Mouse (Mus musculus) forelimb bud, embryonic 11.5 days (tissue): Measurements from ENCODE around the gene Lsm4.

ENCODE experiments used
- DNase-seq: peaks from one replicate; pipeline ENCODE4 v3.0.0-alpha.2; 2012; ENCODE audit warnings: low read depth, low spot score

Gene Lsm4

DNA sequence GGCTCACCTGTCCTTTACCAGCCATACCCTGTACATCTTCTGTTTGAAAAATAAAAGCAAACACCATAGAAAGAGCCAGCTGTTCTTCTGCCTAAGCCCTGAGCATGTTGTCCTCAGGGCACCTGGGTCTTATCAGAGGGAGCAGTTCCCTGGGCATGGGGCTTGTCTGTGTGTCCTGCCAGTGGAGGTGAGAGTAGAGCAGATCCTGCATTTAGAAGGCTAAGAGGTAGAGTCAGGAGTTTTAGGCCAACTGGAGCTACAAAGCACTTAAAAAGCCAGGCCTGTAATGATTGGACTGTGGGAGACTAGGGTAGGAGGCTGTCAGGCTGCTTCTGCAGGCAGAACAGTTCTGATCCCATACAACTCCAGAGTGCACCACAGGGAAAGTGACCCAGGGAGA lies 5.6 kb downstream of the Lsm4 start:
- no peak for DNase-seq

- DNase-seq = no peak
These were observed 6.4 kb downstream of the Lsm4 start for GRCm38 (mm10) chr8:70679404-70679803.

DNA sequence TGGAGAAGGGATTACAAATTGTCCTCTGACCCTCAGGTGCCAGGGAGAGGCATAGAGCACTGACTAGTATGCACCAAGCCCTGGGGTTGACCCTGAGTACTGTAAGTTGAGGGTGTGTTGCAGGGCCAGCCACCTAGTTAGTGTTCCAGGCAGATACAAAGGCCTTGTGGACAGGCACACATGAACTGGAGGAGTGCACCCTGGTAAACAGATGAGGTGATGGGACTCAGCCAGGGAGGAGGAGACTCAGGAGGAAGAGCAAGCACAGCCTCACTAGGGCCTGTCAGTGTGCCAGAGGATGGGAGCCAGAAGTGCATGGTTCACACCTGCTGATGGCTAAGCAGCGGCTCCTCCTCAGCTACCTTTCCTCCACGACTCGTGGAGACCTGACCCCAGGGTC lies 7.0 kb downstream of the Lsm4 start:
- DNase-seq = no peak

DNA sequence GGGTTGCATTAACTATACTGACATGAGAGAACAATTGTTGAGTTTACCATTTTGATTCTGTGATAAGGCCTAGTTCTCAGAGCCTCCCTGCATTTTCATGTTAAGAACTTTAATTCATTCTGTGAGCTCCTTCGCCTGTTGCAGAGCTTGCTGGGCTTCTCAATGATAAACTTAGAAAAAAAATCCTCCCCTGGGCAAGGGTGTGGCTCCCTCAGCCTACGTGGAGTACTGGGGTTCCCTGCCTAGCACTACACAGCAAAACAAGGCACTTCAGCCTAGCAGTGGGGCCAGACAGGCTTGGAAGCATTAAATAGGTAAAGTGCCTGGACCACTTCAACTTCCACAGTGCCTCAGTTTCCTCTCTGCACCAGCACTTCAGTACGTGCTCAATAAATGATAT lies 8.4 kb downstream of the Lsm4 start:
- no peak for DNase-seq

- peak; percentile 28 for DNase-seq
These were observed 9.1 kb downstream of the Lsm4 start for GRCm38 (mm10) chr8:70682193-70682592.

- DNase-seq = no peak
These were observed 9.6 kb downstream of the Lsm4 start for GRCm38 (mm10) chr8:70682692-70683091.

- no peak for DNase-seq
These were observed 11.2 kb downstream of the Lsm4 start for GRCm38 (mm10) chr8:70684291-70684690.

GRCm38 (mm10) chr8:70687576-70687975 lies 14.5 kb downstream of the Lsm4 start:
- DNase-seq = no peak

- DNase-seq = no peak
These were observed 15.1 kb downstream of the Lsm4 start for GRCm38 (mm10) chr8:70688136-70688535.

DNA sequence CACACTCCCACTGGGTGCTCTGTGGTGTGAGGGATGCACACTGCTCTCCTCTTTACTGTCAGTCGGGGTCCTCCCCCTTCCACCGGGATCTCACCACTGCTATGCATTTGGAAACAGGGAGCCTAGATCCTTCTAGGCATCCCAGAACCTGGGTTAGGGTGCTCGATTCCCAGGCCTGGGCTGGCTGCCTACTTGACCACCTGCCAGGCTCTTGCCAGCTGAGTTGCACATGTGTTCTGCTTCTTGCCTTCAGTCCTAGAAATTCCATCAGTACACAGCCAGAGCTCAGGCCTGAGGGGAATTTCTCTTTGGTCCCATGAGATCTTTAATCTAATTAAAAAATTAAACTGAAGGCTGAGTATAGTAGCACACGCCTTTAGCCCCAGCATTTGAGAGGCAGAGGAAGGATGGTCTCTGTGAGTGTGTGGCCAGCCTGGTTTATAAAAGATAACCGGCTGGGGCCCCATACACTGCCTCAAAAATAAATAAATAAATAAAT lies 16.9 kb downstream of the Lsm4 start:
- DNase-seq = no peak

DNA sequence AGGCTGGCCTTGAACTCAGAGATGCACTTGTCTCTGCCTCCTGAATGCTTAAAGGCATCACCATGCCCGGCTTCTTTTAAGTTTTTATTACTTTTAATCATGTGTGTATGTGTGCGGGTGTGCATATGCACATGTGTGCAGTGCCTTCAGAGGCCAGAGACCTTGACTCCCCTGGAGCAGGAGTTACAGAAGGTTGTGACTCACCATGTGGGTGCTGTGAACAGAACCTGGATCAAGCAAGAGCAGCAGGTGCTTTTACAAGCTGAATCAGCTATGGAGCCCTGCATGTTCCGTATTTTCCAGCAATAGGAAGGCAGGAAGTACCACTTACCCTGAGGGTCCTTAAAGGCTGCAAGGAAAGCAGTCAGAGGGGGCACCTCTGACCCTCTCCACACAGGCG lies 18.2 kb downstream of the Lsm4 start:
- no peak for DNase-seq

DNA sequence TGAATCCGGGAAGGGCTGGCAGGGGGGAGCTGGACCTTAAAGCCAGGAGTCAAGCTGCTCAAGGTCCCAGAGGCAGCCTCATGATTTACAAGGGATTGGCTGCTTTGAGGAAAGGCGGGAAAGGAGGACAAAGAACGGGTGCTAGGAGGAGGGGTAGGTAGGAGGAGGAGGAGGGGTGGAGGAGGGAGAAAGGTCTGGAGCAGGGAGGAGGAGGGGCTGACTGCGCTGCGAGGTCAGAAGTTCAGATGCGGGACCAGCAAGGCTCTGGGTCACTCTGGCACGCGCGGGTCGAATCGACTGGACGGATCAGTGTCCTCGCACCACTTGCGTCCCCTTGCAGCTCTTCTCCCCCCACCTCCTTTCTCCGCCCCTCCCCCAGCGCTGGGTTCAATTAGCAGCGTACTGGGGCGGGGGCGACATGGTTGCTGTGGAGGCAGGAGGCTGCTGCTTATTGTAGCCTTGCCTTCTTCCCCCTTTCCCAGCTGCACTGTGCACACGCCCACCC lies 18.7 kb downstream of the Lsm4 start:
- peak; percentile 94 for DNase-seq

- no peak for DNase-seq
These were observed 20.6 kb downstream of the Lsm4 start for GRCm38 (mm10) chr8:70693636-70694035.

GRCm38 (mm10) chr8:70695318-70696018 lies 22.4 kb downstream of the Lsm4 start:
- peak; percentile 63 for DNase-seq

DNA sequence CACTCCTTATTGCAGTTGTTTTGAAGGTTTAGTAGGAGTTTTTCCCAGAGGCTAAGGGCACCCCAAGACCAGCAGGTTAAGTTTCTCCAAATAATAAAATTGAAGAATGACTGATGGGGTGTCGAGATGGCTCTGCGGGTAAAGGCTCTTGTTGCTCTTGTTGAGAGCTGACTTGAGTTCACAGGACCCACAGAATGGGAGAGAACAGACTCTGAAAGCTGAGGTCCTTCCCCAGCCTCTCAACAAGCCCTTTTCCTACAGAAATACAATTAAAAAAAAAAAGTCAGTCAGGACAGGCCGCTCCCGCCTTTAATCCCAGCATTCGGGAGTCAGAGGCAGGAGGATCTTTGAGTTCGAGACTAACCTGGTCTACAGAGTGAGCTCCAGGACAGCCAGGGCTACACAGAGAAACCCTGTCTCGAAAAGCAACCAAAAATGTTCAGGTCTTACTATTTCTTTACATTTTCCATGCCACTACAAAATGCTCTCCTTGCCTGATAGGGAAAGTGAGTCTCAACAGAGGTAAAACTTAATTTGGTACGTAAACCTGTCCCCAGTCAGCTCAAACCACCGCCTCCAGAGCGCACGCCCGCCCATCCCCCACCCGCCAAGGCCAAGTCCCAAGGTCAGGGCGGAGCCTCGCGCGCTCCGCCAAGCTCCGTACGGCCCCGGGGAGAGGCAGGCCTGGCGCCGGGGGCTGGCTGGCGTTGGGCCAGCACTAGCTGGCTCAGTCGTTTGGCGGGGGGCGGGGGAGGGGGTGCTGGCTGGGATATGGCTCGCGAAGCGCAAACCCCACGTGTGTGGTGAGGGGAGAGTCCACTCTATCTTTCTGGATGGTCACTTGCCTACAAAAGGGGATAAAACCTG lies 23.2 kb downstream of the Lsm4 start:
- DNase-seq = peak; percentile 81

DNA sequence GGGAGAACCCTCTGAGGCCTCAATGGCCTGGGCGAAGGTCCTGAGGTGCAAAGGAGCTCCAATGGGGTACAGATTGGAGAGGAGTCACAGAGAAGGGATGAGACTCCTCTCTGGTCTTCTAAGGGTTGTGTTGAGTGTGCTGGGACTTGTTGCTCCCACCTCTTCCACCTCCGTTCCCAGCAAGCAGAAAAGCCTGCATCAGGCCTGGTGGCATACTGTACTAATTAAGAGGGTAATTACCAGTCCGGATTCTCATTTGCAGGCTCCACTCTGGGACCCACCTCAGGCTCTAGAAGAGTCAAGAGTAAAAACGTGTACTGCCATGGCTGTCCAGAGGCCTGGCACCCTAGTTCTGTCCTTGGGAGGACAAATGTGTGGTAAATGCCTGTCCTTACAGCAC lies 23.9 kb downstream of the Lsm4 start:
- DNase-seq = peak; percentile 29

DNA sequence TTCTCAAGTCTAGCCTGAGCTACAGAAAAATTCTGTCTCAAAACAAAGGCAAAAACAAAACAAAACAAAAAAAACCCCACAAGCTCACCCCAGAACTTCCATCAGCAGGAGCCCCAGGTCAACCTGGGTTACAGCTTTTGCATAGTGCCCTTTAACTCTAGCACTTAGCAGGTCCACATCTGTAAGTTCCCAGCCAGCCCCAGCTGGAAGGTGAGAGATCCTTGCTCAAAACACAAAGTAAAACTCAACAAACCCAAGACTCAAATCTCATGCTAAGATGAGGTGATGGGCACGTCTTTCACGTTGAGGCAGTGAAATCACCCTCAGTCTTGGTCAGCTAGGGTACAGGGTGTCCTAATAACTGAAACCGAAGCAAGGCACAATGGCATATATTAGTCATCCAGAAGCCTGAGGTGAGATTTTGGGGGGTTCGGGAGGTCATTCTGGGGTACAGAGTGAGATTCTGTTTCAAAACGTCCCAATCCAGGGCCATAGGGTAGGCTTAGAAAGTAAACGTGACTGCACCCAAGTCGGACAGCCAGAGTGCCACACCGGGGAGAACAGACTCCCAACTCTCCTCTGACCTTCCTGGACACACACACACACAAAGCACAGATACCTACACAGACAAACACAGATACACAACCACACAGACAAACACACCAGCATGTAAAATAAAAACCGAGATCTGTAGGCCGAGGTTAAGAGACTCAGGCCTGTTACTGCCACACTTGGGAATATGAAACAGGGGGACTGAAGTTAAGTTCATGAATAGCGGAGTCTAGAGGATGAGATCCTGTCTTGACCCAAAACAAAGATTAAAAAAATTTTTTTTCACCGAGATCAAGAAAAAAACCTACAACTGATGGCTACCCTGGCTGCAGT lies 24.6 kb downstream of the Lsm4 start:
- no peak for DNase-seq

- DNase-seq = peak; percentile 99
These were observed 25.5 kb downstream of the Lsm4 start, which contains the start of gene Jund for GRCm38 (mm10) chr8:70698310-70699109. TSS of gene Jund (plus strand) at chr8:70698949.

DNA sequence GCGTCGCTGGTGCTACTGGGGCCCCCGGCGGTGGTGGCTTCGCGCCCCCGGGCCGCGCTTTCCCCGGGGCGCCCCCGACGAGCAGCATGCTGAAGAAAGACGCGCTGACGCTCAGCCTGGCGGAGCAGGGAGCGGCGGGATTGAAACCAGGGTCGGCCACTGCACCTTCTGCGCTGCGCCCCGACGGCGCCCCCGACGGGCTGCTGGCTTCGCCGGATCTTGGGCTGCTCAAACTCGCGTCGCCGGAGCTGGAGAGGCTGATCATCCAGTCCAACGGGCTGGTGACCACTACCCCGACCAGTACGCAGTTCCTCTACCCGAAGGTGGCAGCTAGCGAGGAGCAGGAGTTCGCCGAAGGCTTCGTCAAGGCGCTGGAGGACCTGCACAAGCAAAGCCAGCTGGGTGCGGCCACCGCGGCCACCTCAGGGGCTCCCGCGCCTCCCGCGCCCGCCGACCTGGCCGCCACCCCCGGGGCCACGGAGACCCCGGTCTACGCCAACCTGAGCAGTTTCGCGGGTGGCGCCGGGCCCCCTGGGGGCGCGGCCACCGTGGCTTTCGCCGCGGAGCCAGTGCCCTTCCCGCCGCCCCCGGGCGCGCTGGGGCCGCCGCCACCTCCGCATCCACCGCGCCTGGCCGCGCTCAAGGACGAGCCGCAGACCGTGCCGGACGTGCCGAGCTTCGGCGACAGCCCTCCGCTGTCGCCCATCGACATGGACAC lies 26.2 kb downstream of the Lsm4 start:
- DNase-seq = peak; percentile 58
